14 mouse cellular contexts compared by ENCODE assay signal in the genomic region with DNA sequence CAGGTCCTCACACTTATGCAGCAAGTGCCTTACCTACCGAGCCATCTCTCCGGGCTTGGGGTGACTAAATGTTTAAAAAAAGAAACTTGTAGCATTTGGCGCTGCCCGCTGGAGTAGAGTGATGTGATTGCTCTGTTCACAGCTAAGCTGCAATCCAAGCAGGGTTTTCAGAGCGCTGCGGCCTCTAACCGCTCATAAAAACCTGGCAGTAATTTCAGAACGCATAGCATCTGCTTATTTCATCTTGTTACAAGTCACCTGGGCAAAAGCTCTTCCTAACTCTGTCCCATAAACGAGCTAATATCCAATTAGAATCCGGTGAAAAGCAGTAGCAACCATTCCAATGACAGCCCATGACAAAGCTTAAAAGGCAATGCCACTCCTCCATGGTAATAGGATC.
"Had no signal": no experiment of that assay in that cellular context is flagged by ENCODE, and none has a peak within 500 bp of the region (broad histone marks: within the 10 kb centered on the region; RNA-seq: fewer than 3 reads in every experiment).

No protein-coding gene starts in this region.

- H3K4me3 ChIP-seq: layer of hippocampus, adult 2 months; liver, embryonic 12.5 days; midbrain, embryonic 12.5 days had no signal

- ATAC-seq: liver, embryonic 12.5 days had no signal

- H3K27ac ChIP-seq: layer of hippocampus, adult 2 months; liver, embryonic 12.5 days; midbrain, embryonic 12.5 days had no signal

- H3K9me3 ChIP-seq: liver, embryonic 12.5 days; midbrain, embryonic 12.5 days had no signal

- DNase-seq: kidney, adult 18-20 months; kidney, postnatal 10 days; kidney, postnatal 4 days; lung, embryonic 14.5 days; lung, postnatal 10 days; lung, postnatal 4 days; retina, postnatal 1 day; right cerebral cortex, postnatal 4 days; spleen, adult 18-20 months; thymus, adult 18-20 months; thymus, postnatal 14 days had no signal

- H3K9ac ChIP-seq: liver, embryonic 12.5 days; lung, embryonic 14.5 days; midbrain, embryonic 12.5 days had no signal

- H3K36me3 ChIP-seq: liver, embryonic 12.5 days; midbrain, embryonic 12.5 days had no signal

- H3K4me2 ChIP-seq: liver, embryonic 12.5 days; lung, embryonic 14.5 days; midbrain, embryonic 12.5 days had no signal
